In the genomic region with DNA sequence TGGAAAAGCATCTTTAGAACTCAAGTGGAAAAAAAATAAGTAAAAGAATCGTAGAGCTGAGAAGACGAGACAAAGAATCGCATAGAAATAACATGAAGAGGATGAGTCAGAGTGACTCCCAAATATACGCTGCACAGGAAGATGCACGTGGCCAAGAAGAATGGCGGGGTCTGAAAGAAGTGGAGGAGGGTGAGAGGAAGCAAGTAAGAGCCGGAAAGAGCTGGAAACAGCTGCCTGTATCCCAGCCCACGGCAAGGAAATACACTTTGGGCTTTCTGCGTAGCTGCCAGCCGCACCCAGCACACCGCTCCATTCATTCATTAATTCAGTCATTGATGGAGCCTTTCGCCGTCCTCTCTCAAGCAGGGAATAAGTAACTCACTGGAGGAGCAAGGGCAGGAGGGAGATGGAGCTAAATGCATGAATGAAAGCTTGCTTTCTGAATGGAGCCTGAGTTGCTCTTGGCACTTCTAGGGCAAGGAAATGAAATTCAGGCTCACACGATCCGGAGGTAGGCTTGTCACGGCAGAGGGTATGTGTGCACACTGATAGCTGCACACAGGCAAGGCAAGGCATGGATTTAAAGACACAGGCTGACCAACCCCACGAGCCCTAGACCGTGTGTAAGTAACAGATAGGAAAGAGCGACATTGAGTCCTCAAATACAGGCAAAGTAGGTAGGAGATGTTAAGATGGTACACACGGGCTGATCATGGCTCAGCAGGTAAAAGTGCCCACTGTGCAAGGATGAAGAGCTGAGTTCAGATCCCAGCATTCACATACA, we compare ENCODE assay signal across 11 mouse cellular contexts.
A peak's percentile ranks its signal among the peaks of the same experiment; 100 is the strongest.
DNase-seq lines count a peak whose midpoint lies in the region; ATAC-seq and TF ChIP-seq lines count a peak whose summit lies in the region.
"Had no signal": no experiment of that assay in that cellular context is flagged by ENCODE, and none has a peak within 500 bp of the region (broad histone marks: within the 10 kb centered on the region; RNA-seq: fewer than 3 reads in every experiment).

No protein-coding gene starts in this region.

- dilution Hi-C loops in CH12.LX (cut with MboI; ENCODE audit: extremely low pct_ligation_motif_present, extremely low pct_unique_long_range_greater_than_20kb, low sequenced_read_pairs), result no loop called here

- no peak for DNase-seq in CH12.LX (ENCODE audit: extremely low read depth)
- no peak for DNase-seq in liver, embryonic 13.5 days
- DNase-seq in adrenal gland, adult (ENCODE audit: inconsistent age in 2 of 2, low spot score in 1 of 2), result no peak
- no peak for DNase-seq in thymus, postnatal 25 days
- DNase-seq: lung, postnatal 14 days had no signal

- no peak for TF ChIP-seq POLR2A in CH12.LX (IDR thresholded peaks at IDR 0.05; ENCODE audit: low read depth, low read length)

- no peaks in the 10 kb centered on the region for H3K79me2 ChIP-seq in CH12.LX (replicated peaks; ENCODE audit: control insufficient read depth, extremely low read depth, insufficient read depth, poor library complexity, severe bottlenecking)

- 88% methylated on average over 20 of the region's 20 CpGs for WGBS in forebrain, embryonic 12.5 days
- 75% methylated on average over 20 of the region's 20 CpGs for WGBS in forebrain, embryonic 15.5 days
- WGBS in intestine, embryonic 16.5 days, result 68% methylated on average over 20 of the region's 20 CpGs
- WGBS in intestine, postnatal 0 days, result 67% methylated on average over 20 of the region's 20 CpGs
- WGBS in liver, embryonic 13.5 days (ENCODE audit: insufficient replicate concordance), result 50% methylated on average over 20 of the region's 20 CpGs

- TF ChIP-seq EP300 in CH12.LX (IDR thresholded peaks at IDR 0.05; ENCODE audit: low read length), result no peak

- no peaks in the 10 kb centered on the region for H3K27me3 ChIP-seq in forebrain, embryonic 12.5 days
- no peaks in the 10 kb centered on the region for H3K27me3 ChIP-seq in forebrain, embryonic 15.5 days
- H3K27me3 ChIP-seq in intestine, embryonic 16.5 days (replicated peaks; ENCODE audit: control insufficient read depth, insufficient read depth, low read length), result no peaks in the 10 kb centered on the region
- H3K27me3 ChIP-seq in intestine, postnatal 0 days (replicated peaks; ENCODE audit: control insufficient read depth, insufficient read depth, low read length), result no peaks in the 10 kb centered on the region
- no peaks in the 10 kb centered on the region for H3K27me3 ChIP-seq in CH12.LX (replicated peaks)
- no peaks in the 10 kb centered on the region for H3K27me3 ChIP-seq in liver, embryonic 13.5 days
- H3K27me3 ChIP-seq: neural tube, embryonic 13.5 days had no signal

- TF ChIP-seq CTCF in intestine, postnatal 0 days (IDR thresholded peaks at IDR 0.05; ENCODE audit: low read depth), result no peak
- no peak for TF ChIP-seq CTCF in CH12.LX (conservative IDR thresholded peaks at IDR 0.05 in 1 of 2, IDR thresholded peaks at IDR 0.05 in 1 of 2; ENCODE audit: low read depth in 2 of 2, low read length in 2 of 2)

- H3K36me3 ChIP-seq in forebrain, embryonic 12.5 days (replicated peaks), result peaks cover 17% of the 10 kb centered on the region; the same call in 1 of the 2 replicates
- peaks cover 6% of the 10 kb centered on the region; the same call in 1 of the 2 replicates for H3K36me3 ChIP-seq in forebrain, embryonic 15.5 days
- no peaks in the 10 kb centered on the region for H3K36me3 ChIP-seq in intestine, embryonic 16.5 days (ENCODE audit: control insufficient read depth, insufficient read depth, low read length)
- H3K36me3 ChIP-seq in intestine, postnatal 0 days (ENCODE audit: control insufficient read depth, insufficient read depth), result no peaks in the 10 kb centered on the region
- H3K36me3 ChIP-seq in CH12.LX (replicated peaks in 1 of 2; ENCODE audit: control insufficient read depth in 1 of 2, insufficient read depth in 1 of 2, low read length in 1 of 2), result no peaks in the 10 kb centered on the region
- peaks cover 4% of the 10 kb centered on the region; the same call in 1 of the 2 replicates for H3K36me3 ChIP-seq in liver, embryonic 13.5 days

- in situ Hi-C loops in CH12.LX (cut with MboI; ENCODE audit: low pct_ligation_motif_present, low pct_unique_long_range_greater_than_20kb, low sequenced_read_pairs), result no loop called here

- H3K27ac ChIP-seq in forebrain, embryonic 12.5 days, result peak overlapping the region; percentile 42; the same call in 1 of the 2 replicates
- H3K27ac ChIP-seq in forebrain, embryonic 15.5 days (replicated peaks), result no peak overlapping the region
- H3K27ac ChIP-seq in intestine, embryonic 16.5 days (ENCODE audit: low read length), result no peak overlapping the region
- no peak overlapping the region for H3K27ac ChIP-seq in intestine, postnatal 0 days (ENCODE audit: low read depth, low read length)
- H3K27ac ChIP-seq in CH12.LX (ENCODE audit: insufficient read depth, low read depth), result no peak overlapping the region
- no peak overlapping the region for H3K27ac ChIP-seq in liver, embryonic 13.5 days
- H3K27ac ChIP-seq: neural tube, embryonic 13.5 days had no signal

- H3K4me2 ChIP-seq in forebrain, embryonic 12.5 days, result no peak overlapping the region
- no peak overlapping the region for H3K4me2 ChIP-seq in forebrain, embryonic 15.5 days (replicated peaks)
- H3K4me2 ChIP-seq in intestine, embryonic 16.5 days (ENCODE audit: low read depth, low read length), result no peak overlapping the region
- no peak overlapping the region for H3K4me2 ChIP-seq in intestine, postnatal 0 days (replicated peaks; ENCODE audit: low read depth)
- no peak overlapping the region for H3K4me2 ChIP-seq in CH12.LX (ENCODE audit: insufficient read depth, low read depth, poor library complexity, severe bottlenecking)
- no peak overlapping the region; the same call in 1 of the 2 replicates for H3K4me2 ChIP-seq in liver, embryonic 13.5 days
- H3K4me2 ChIP-seq: neural tube, embryonic 13.5 days had no signal

- no peaks in the 10 kb centered on the region; the same call in 1 of the 2 replicates for H3K4me1 ChIP-seq in forebrain, embryonic 12.5 days
- H3K4me1 ChIP-seq in forebrain, embryonic 15.5 days, result peaks cover 5% of the 10 kb centered on the region; the same call in 1 of the 2 replicates
- H3K4me1 ChIP-seq in intestine, embryonic 16.5 days (ENCODE audit: control insufficient read depth, insufficient read depth, low read length), result no peaks in the 10 kb centered on the region
- H3K4me1 ChIP-seq in intestine, postnatal 0 days (replicated peaks; ENCODE audit: control insufficient read depth, insufficient read depth, low read length), result no peaks in the 10 kb centered on the region; the same call in 1 of the 2 replicates
- no peaks in the 10 kb centered on the region for H3K4me1 ChIP-seq in CH12.LX (ENCODE audit: control insufficient read depth in 1 of 2, insufficient read depth in 2 of 2)
- peaks cover 8% of the 10 kb centered on the region for H3K4me1 ChIP-seq in liver, embryonic 13.5 days (replicated peaks)
- H3K4me1 ChIP-seq: neural tube, embryonic 13.5 days had no signal

- no peak overlapping the region for H3K4me3 ChIP-seq in forebrain, embryonic 12.5 days (replicated peaks)
- no peak overlapping the region for H3K4me3 ChIP-seq in forebrain, embryonic 15.5 days
- H3K4me3 ChIP-seq in intestine, embryonic 16.5 days (ENCODE audit: low read length), result no peak overlapping the region
- H3K4me3 ChIP-seq in intestine, postnatal 0 days (ENCODE audit: low read depth, low read length), result no peak overlapping the region
- H3K4me3 ChIP-seq in CH12.LX (replicated peaks in 1 of 3; ENCODE audit: low read depth in 2 of 3, low read length in 2 of 3, poor library complexity in 1 of 3), result no peak overlapping the region
- no peak overlapping the region for H3K4me3 ChIP-seq in liver, embryonic 13.5 days (replicated peaks)
- H3K4me3 ChIP-seq: erythroblast, embryonic 14.5 days; neural tube, embryonic 13.5 days had no signal

- TF ChIP-seq RAD21 in CH12.LX (IDR thresholded peaks at IDR 0.05; ENCODE audit: low read depth, low read length), result no peak

- ATAC-seq in forebrain, embryonic 12.5 days (ENCODE audit: low FRiP score), result no peak
- no peak for ATAC-seq in forebrain, embryonic 15.5 days (replicated peaks)
- no peak for ATAC-seq in intestine, embryonic 16.5 days
- no peak for ATAC-seq in intestine, postnatal 0 days
- ATAC-seq in liver, embryonic 13.5 days (ENCODE audit: low read depth), result peak; percentile 60; the same call in 1 of the 2 replicates

- H3K9ac ChIP-seq in forebrain, embryonic 12.5 days, result no peak overlapping the region
- no peak overlapping the region for H3K9ac ChIP-seq in forebrain, embryonic 15.5 days (replicated peaks)
- H3K9ac ChIP-seq in intestine, embryonic 16.5 days (ENCODE audit: low read depth, low read length), result 0 out of 2 replicates have a peak overlapping the region, but pooled peaks have one; percentile 21
- no peak overlapping the region for H3K9ac ChIP-seq in intestine, postnatal 0 days (ENCODE audit: low read depth, low read length)
- no peak overlapping the region for H3K9ac ChIP-seq in CH12.LX (ENCODE audit: insufficient read depth, low read depth)
- no peak overlapping the region for H3K9ac ChIP-seq in liver, embryonic 13.5 days
- H3K9ac ChIP-seq: neural tube, embryonic 13.5 days had no signal

- peaks cover 9% of the 10 kb centered on the region; the same call in 1 of the 2 replicates for H3K9me3 ChIP-seq in forebrain, embryonic 12.5 days
- no peaks in the 10 kb centered on the region for H3K9me3 ChIP-seq in forebrain, embryonic 15.5 days
- no peaks in the 10 kb centered on the region for H3K9me3 ChIP-seq in intestine, embryonic 16.5 days (ENCODE audit: control insufficient read depth, low read length)
- H3K9me3 ChIP-seq in intestine, postnatal 0 days (ENCODE audit: control insufficient read depth), result no peaks in the 10 kb centered on the region
- H3K9me3 ChIP-seq in CH12.LX (replicated peaks; ENCODE audit: low read length), result no peaks in the 10 kb centered on the region
- no peaks in the 10 kb centered on the region for H3K9me3 ChIP-seq in liver, embryonic 13.5 days (replicated peaks)

TF ChIP-seq in CH12.LX, 34 proteins besides CTCF, POLR2A, EP300 and RAD21:
- TF ChIP-seq E2F4 (IDR thresholded peaks at IDR 0.05; ENCODE audit: insufficient replicate concordance, low read depth, low read length) (no peak), KAT2A (IDR thresholded peaks at IDR 0.05; ENCODE audit: insufficient replicate concordance, low read length) (no peak), TCF12 (IDR thresholded peaks at IDR 0.05; ENCODE audit: low read depth, low read length) (no peak), ZNF384 (IDR thresholded peaks at IDR 0.05; ENCODE audit: low read depth, low read length) (no peak), POLR2AphosphoS2 (IDR thresholded peaks at IDR 0.05; ENCODE audit: low read depth, low read length) (no peak), MXI1 (IDR thresholded peaks at IDR 0.05; ENCODE audit: low read depth, low read length) (no peak), GABPA (IDR thresholded peaks at IDR 0.05; ENCODE audit: insufficient replicate concordance, low read depth, low read length) (no peak), BHLHE40 (IDR thresholded peaks at IDR 0.05; ENCODE audit: low read depth, low read length) (0 out of 2 replicates have a peak, but pooled peaks have one; percentile 17)
TF ChIP-seq in CH12.LX: peak in this region for 1.
